Mouse (Mus musculus) E14TG2a.4 (cell line): ENCODE measurements around the gene Gm12886.

Source experiments
- H3K27me3 ChIP-seq: 2 replicates; pipeline ENCODE4 v1.6.1; 2014; ENCODE audit warnings: low read length, control low read depth; ENCODE audit not compliant: insufficient read depth
- H3K36me3 ChIP-seq: 2 replicates; pipeline ENCODE4 v1.6.1; 2014; ENCODE audit warnings: low read length, control low read depth; ENCODE audit not compliant: insufficient read depth
- H3K4me1 ChIP-seq: replicated peaks from 2 replicates; pipeline ENCODE4 v1.6.1; 2014; ENCODE audit warnings: low read depth, low read length, control low read depth
- H3K4me3 ChIP-seq: replicated peaks from 2 replicates; pipeline ENCODE4 v1.5.1; 2014; ENCODE audit warnings: mild to moderate bottlenecking, low read length
- H3K9me3 ChIP-seq: 2 replicates; pipeline ENCODE4 v1.6.1; 2014; ENCODE audit warnings: low read length, control low read depth
- CTCF ChIP-seq: conservative IDR thresholded peaks from 2 replicates; pipeline ENCODE4 v1.5.1; 2014; ENCODE audit warnings: low read length
- NANOG ChIP-seq: IDR thresholded peaks from 2 replicates; pipeline ENCODE4 v1.6.1; 2014; ENCODE audit warnings: borderline replicate concordance, low read length, mixed read lengths
- POU5F1 ChIP-seq: IDR thresholded peaks from 2 replicates; pipeline ENCODE4 v1.6.1; 2014; ENCODE audit warnings: low read length, borderline replicate concordance

Gene Gm12886

GRCm38 (mm10) chr4:121422999-121423398 lies at the start of gene Gm12886:
Gm12886 (minus strand) TSS chr4:121423099.
- Histone ChIP-seq H3K4me3 (no peak within 1 kb of the TSS), H3K9me3 (no peaks in the 10 kb centered on the region), H3K4me1 (no peaks in the 10 kb centered on the region), H3K27me3 (no peaks in the 10 kb centered on the region), H3K36me3 (no peaks in the 10 kb centered on the region)
- TF ChIP-seq NANOG = no peak
- no peak for TF ChIP-seq CTCF
- TF ChIP-seq POU5F1 = no peak
